Mouse (Mus musculus): ENCODE measurements around the gene Papss2. TPM values are rescaled to one million over a fixed set of nuclear protein-coding genes. Genes with fewer than 3 reads are reported as not detected.

Gene Papss2
- polyA plus RNA-seq (2012; ENCODE audit: low replicate concordance): 0.26 and 0.56 TPM in 2 replicates

GRCm38 (mm10) chr19:32595506-32596286 is at the start of gene Papss2:
Papss2 (plus strand) TSS chr19:32595790.

Other genes with a start within 250 kb of the Papss2 start
- gene Sgms1, start 206.1 kb upstream of the Papss2 start, polyA plus RNA-seq (2012; ENCODE audit: low replicate concordance): 9.0 and 12.8 TPM in 2 replicates
- 0.75 and 4.3 TPM in 2 replicates for gene Rpl9-ps6, start 129.2 kb upstream of the Papss2 start, polyA plus RNA-seq (2012; ENCODE audit: low replicate concordance)
- 95.4 and 136 TPM in 2 replicates for gene Minpp1, start 110.0 kb upstream of the Papss2 start, polyA plus RNA-seq (2012; ENCODE audit: low replicate concordance)
- 1.1 and 4.1 TPM in 2 replicates for gene Atad1, start 144.0 kb downstream of the Papss2 start, polyA plus RNA-seq (2012; ENCODE audit: low replicate concordance)
- 61.8 and 133 TPM in 2 replicates for gene Pten, start 161.7 kb downstream of the Papss2 start, polyA plus RNA-seq (2012; ENCODE audit: low replicate concordance)

Measured in hematopoietic multipotent progenitor cell, adult 10-12 weeks (in vitro differentiated cells).